Mouse (Mus musculus): ENCODE measurements around the gene Bbx.

Gene Bbx

GRCm38 (mm10) chr16:50315349-50315969, 116.7 kb downstream of the Bbx start:
- no peak for DNase-seq (ENCODE audit: low spot score in 2 of 2)

GRCm38 (mm10) chr16:50311588-50311987, 120.6 kb downstream of the Bbx start:
- no peak for DNase-seq (ENCODE audit: low spot score in 2 of 2)

- peak; percentile 34 to 51 for DNase-seq (ENCODE audit: low spot score in 2 of 2)
These were observed 122.7 kb downstream of the Bbx start for GRCm38 (mm10) chr16:50309411-50310042.

- no peak for DNase-seq (ENCODE audit: low spot score in 2 of 2)
These were observed 123.9 kb downstream of the Bbx start for GRCm38 (mm10) chr16:50308256-50308655.

GRCm38 (mm10) chr16:50307231-50307630, 125.0 kb downstream of the Bbx start:
- no peak for DNase-seq (ENCODE audit: low spot score in 2 of 2)

- DNase-seq (ENCODE audit: low spot score in 2 of 2), result no peak
These were observed 125.5 kb downstream of the Bbx start for GRCm38 (mm10) chr16:50306727-50307126.

- DNase-seq (ENCODE audit: low spot score in 2 of 2), result no peak
These were observed 127.0 kb downstream of the Bbx start for GRCm38 (mm10) chr16:50305156-50305555.

- DNase-seq (ENCODE audit: low spot score in 2 of 2), result no peak
These were observed 129.6 kb downstream of the Bbx start for GRCm38 (mm10) chr16:50302566-50302965.

GRCm38 (mm10) chr16:50298743-50299443, 133.3 kb downstream of the Bbx start:
- no peak for DNase-seq (ENCODE audit: low spot score in 2 of 2)

- no peak for DNase-seq (ENCODE audit: low spot score in 2 of 2)
These were observed 138.5 kb downstream of the Bbx start for GRCm38 (mm10) chr16:50293502-50294228.

- no peak for DNase-seq (ENCODE audit: low spot score in 2 of 2)
These were observed 139.4 kb downstream of the Bbx start for GRCm38 (mm10) chr16:50292834-50293233.

- DNase-seq (ENCODE audit: low spot score in 2 of 2), result no peak
These were observed 142.4 kb downstream of the Bbx start for GRCm38 (mm10) chr16:50289764-50290163.

- no peak for DNase-seq (ENCODE audit: low spot score in 2 of 2)
These were observed 159.4 kb downstream of the Bbx start for GRCm38 (mm10) chr16:50272813-50273212.

GRCm38 (mm10) chr16:50262647-50263046, 169.5 kb downstream of the Bbx start:
- no peak for DNase-seq (ENCODE audit: low spot score in 2 of 2)

GRCm38 (mm10) chr16:50262209-50262608, 170.0 kb downstream of the Bbx start:
- DNase-seq (ENCODE audit: low spot score in 2 of 2), result no peak

- DNase-seq (ENCODE audit: low spot score in 2 of 2), result no peak
These were observed 170.4 kb downstream of the Bbx start for GRCm38 (mm10) chr16:50261741-50262140.

GRCm38 (mm10) chr16:50254522-50255159, 177.5 kb downstream of the Bbx start:
- no peak for DNase-seq (ENCODE audit: low spot score in 2 of 2)

GRCm38 (mm10) chr16:50251417-50251975, 180.7 kb downstream of the Bbx start:
- no peak for DNase-seq (ENCODE audit: low spot score in 2 of 2)

GRCm38 (mm10) chr16:50250469-50250868, 181.7 kb downstream of the Bbx start:
- DNase-seq (ENCODE audit: low spot score in 2 of 2), result no peak

- DNase-seq (ENCODE audit: low spot score in 2 of 2), result no peak
These were observed 183.2 kb downstream of the Bbx start for GRCm38 (mm10) chr16:50249036-50249435.

- DNase-seq (ENCODE audit: low spot score in 2 of 2), result no peak
These were observed 189.7 kb downstream of the Bbx start for GRCm38 (mm10) chr16:50242444-50242843.
